ENCODE assay signal across 33 mouse cellular contexts in the genomic region with DNA sequence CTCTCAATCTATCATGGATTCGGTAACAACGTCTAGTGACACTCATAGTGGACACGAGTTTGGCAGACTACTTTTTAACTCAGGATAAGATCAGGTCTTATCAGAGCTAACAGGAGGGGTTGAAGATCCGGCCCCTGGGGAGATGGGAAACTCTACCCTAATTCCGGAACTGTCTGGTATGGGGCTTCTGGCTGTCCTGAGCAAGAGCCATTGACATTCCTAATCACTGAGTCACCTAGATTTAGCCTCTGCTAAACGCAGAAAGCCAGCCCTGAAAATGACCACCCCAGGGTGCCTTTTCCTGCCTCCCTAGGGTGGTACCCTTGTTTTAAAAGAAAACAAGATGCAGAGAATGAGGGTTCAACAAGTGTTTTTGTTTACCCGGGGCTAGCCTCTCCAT. TPM values are rescaled to one million over a fixed set of nuclear protein-coding genes. Genes with fewer than 3 reads are reported as not detected.
A peak's percentile ranks its signal among the peaks of the same experiment; 100 is the strongest.
DNase-seq lines count a peak whose midpoint lies in the region; ATAC-seq and TF ChIP-seq lines count a peak whose summit lies in the region.
"Had no signal": no experiment of that assay in that cellular context is flagged by ENCODE, and none has a peak within 500 bp of the region (broad histone marks: within the 10 kb centered on the region; RNA-seq: fewer than 3 reads in every experiment).

No protein-coding gene starts in this region.

- intact Hi-C loops in heart, postnatal 14 days (cut with DNase I), result no loop called here

- DNase-seq in heart, postnatal 14 days, result no peak
- DNase-seq in 3T3-L1 (ENCODE audit: low read depth, low spot score) (peak; percentile 46), R1 (ENCODE audit: low read depth, low spot score) (peak; percentile 87)
- DNase-seq in urinary bladder, adult 18-20 months (ENCODE audit: low spot score in 2 of 2), result no peak
- DNase-seq: adrenal gland, postnatal 25 days; cerebellum, adult 11-12 months; cerebellum, postnatal 10 days; gastrocnemius, postnatal 14 days; kidney, adult 8-10 months; kidney, postnatal 4 days; layer of hippocampus, postnatal 36 days; left cerebral cortex, postnatal 4 days; liver, embryonic 13.5 days; lung, adult 18-20 months; lung, postnatal 10 days; thymus, adult 2 months; thymus, postnatal 36 days had no signal

- no peaks in the 10 kb centered on the region for H3K9me3 ChIP-seq in heart, embryonic 14.5 days (ENCODE audit: control insufficient read depth, low read length)
- no peaks in the 10 kb centered on the region for H3K9me3 ChIP-seq in E14TG2a.4 (ENCODE audit: low read length)
- H3K9me3 ChIP-seq in intestine, embryonic 15.5 days, result no peaks in the 10 kb centered on the region
- H3K9me3 ChIP-seq: embryonic facial prominence, embryonic 13.5 days; forebrain, embryonic 10.5 days; G1E; hindbrain, embryonic 12.5 days; liver, embryonic 13.5 days; neural tube, embryonic 12.5 days had no signal

- no peak overlapping the region for H3K4me2 ChIP-seq in heart, embryonic 14.5 days (ENCODE audit: low read length)
- no peak overlapping the region for H3K4me2 ChIP-seq in intestine, embryonic 15.5 days (replicated peaks)
- H3K4me2 ChIP-seq: embryonic facial prominence, embryonic 13.5 days; hindbrain, embryonic 12.5 days; liver, embryonic 13.5 days; neural tube, embryonic 12.5 days had no signal

- peaks cover 20 to 23% of the 10 kb centered on the region in 2 experiments for H3K4me1 ChIP-seq in heart, embryonic 14.5 days (ENCODE audit: control insufficient read depth in 2 of 2, insufficient read depth in 2 of 2, low read length in 2 of 2)
- peaks cover 41% of the 10 kb centered on the region for H3K4me1 ChIP-seq in E14TG2a.4 (replicated peaks; ENCODE audit: low read depth, low read length)
- no peaks in the 10 kb centered on the region for H3K4me1 ChIP-seq in intestine, embryonic 15.5 days (replicated peaks)
- H3K4me1 ChIP-seq: liver, embryonic 13.5 days; neural tube, embryonic 12.5 days had no signal

- no peak overlapping the region for H3K4me3 ChIP-seq in heart, embryonic 14.5 days (ENCODE audit: control insufficient read depth in 1 of 2, insufficient read depth in 1 of 2, low read depth in 1 of 2, low read length in 2 of 2)
- H3K4me3 ChIP-seq in E14TG2a.4 (replicated peaks; ENCODE audit: low read length), result peak overlapping the region; percentile 27; the same call in 1 of the 2 replicates
- no peak overlapping the region for H3K4me3 ChIP-seq in intestine, embryonic 15.5 days (replicated peaks)
- H3K4me3 ChIP-seq: embryonic facial prominence, embryonic 13.5 days; forebrain, embryonic 10.5 days; hindbrain, embryonic 12.5 days; liver, embryonic 13.5 days; neural tube, embryonic 12.5 days had no signal

- H3K27me3 ChIP-seq in heart, embryonic 14.5 days (ENCODE audit: control insufficient read depth, insufficient read depth, low read length), result no peaks in the 10 kb centered on the region
- H3K27me3 ChIP-seq in E14TG2a.4 (ENCODE audit: insufficient read depth, low read length), result peaks cover 62% of the 10 kb centered on the region
- no peaks in the 10 kb centered on the region; the same call in 1 of the 2 replicates for H3K27me3 ChIP-seq in intestine, embryonic 15.5 days (replicated peaks)
- H3K27me3 ChIP-seq: embryonic facial prominence, embryonic 13.5 days; hindbrain, embryonic 12.5 days; neural tube, embryonic 12.5 days; Patski had no signal

- H3K9ac ChIP-seq in heart, embryonic 14.5 days (ENCODE audit: low read length), result no peak overlapping the region
- no peak overlapping the region for H3K9ac ChIP-seq in intestine, embryonic 15.5 days
- H3K9ac ChIP-seq: embryonic facial prominence, embryonic 13.5 days; hindbrain, embryonic 12.5 days; liver, embryonic 13.5 days; neural tube, embryonic 12.5 days had no signal

- peak overlapping the region; percentile 5 to 7; a peak in 2 of 4 replicates for H3K27ac ChIP-seq in heart, embryonic 14.5 days (replicated peaks in 1 of 2; ENCODE audit: control insufficient read depth in 1 of 2, insufficient read depth in 1 of 2, low read depth in 2 of 2, low read length in 2 of 2)
- no peak overlapping the region for H3K27ac ChIP-seq in intestine, embryonic 15.5 days
- H3K27ac ChIP-seq: embryonic facial prominence, embryonic 13.5 days; forebrain, embryonic 10.5 days; hindbrain, embryonic 12.5 days; hindbrain, postnatal 0 days; kidney, postnatal 0 days; liver, embryonic 13.5 days; neural tube, embryonic 12.5 days had no signal

- no peak for ATAC-seq in heart, embryonic 14.5 days (ENCODE audit: insufficient number of reproducible peaks, insufficient read depth, low FRiP score, low read depth)
- no peak for ATAC-seq in intestine, embryonic 15.5 days
- ATAC-seq: forebrain, embryonic 16.5 days; hindbrain, postnatal 0 days; intestine, embryonic 16.5 days; midbrain, embryonic 16.5 days; Patski had no signal

- 3% methylated on average over 7 of the region's 7 CpGs for WGBS in heart, embryonic 14.5 days
- WGBS in intestine, embryonic 15.5 days, result 48% methylated on average over 7 of the region's 7 CpGs

- H3K36me3 ChIP-seq in heart, embryonic 14.5 days (ENCODE audit: control insufficient read depth, insufficient read depth, low read length), result no peaks in the 10 kb centered on the region
- no peaks in the 10 kb centered on the region for H3K36me3 ChIP-seq in E14TG2a.4 (ENCODE audit: insufficient read depth, low read length)
- no peaks in the 10 kb centered on the region for H3K36me3 ChIP-seq in intestine, embryonic 15.5 days
- H3K36me3 ChIP-seq: embryonic facial prominence, embryonic 13.5 days; forebrain, embryonic 10.5 days; G1E; hindbrain, embryonic 12.5 days; liver, embryonic 13.5 days; neural tube, embryonic 12.5 days had no signal

- TF ChIP-seq CTCF in E14TG2a.4 (conservative IDR thresholded peaks at IDR 0.05; ENCODE audit: low read length), result no peak

RNA-seq across cellular contexts. Expression of gene Esrrb, which starts 34.4 kb away (rescaled TPM):
- 1.9 and 2.5 TPM in 2 replicates for polyA plus RNA-seq in heart, embryonic 14.5 days (2014; fragmentation: Nextera tagmentation; extraction: Ambion mirVana)
- 10 to 100 TPM; 10.3 to 15.5 TPM for total RNA-seq in heart, postnatal 14 days (2021)
- polyA plus RNA-seq in intestine, embryonic 15.5 days (2015; fragmentation: Nextera tagmentation; extraction: Ambion mirVana), result 0.27 and 0.39 TPM in 2 replicates
- total RNA-seq: common myeloid progenitor, adult 5-6 weeks; granulocyte monocyte progenitor cell, adult 5-6 weeks had no signal
- polyA plus RNA-seq: G1E; liver, embryonic 13.5 days had no signal

Comparison
In these comparisons a context has a peak if more than half of its experiments do, and no peak if none do; other contexts are left out.
1. DNase-seq: peak in 3T3-L1 (single experiment) and R1 (single experiment); none in heart, postnatal 14 days (0 of 2) and urinary bladder, adult 18-20 months (0 of 2).